Mouse (Mus musculus) Patski (cell line): Measurements from ENCODE around the gene Cmtm7. TPM values are rescaled to one million over a fixed set of nuclear protein-coding genes. Genes with fewer than 3 reads are reported as not detected.

Source experiments
- ATAC-seq: fragments of 100-300 bp; one replicate; pipeline ENCODE4 v1.8.0; 2021
- CTCF ChIA-PET: fragments of 350-600 bp; sonication (Branson Sonifier 250); formaldehyde crosslinking; loops from one replicate; lab custom pipeline; 2022; ENCODE audit warnings: inconsistent platforms; lab: Charles Lee
- POLR2A ChIA-PET: fragments of 350-600 bp; sonication (Branson Sonifier 250); formaldehyde crosslinking; loops from one replicate; lab custom pipeline; 2022; ENCODE audit warnings: antibody characterized with exemption, inconsistent platforms; lab: Charles Lee
- DNase-seq: peaks from one replicate; pipeline ENCODE4 v3.0.0-alpha.2; 2011; ENCODE audit warnings: low read depth, low spot score
- H3K27me3 ChIP-seq: fragments of 371-371 bp; one replicate; pipeline ENCODE4 v1.5.1; 2021
- CTCF ChIP-seq: fragments of 100-300 bp; IDR thresholded peaks from one replicate; pipeline ENCODE4 v1.5.1; 2021
- in situ Hi-C: fragments of 300-500 bp; cut with MboI; formaldehyde crosslinking; loops from 3 replicates; pipeline ENCODE4 v1.11.1; 2018; ENCODE audit warnings: low pct_unique_long_range_greater_than_20kb, mixed read lengths
- polyA plus RNA-seq: library from polyadenylated mRNA; unstranded; gene quantifications from one replicate; pipeline ENCODE4 v1.2.3, GENCODE M21; 2021

The Cmtm7 gene
- polyA plus RNA-seq, 1 experiment from 2014 or later: 73.0 TPM

DNA sequence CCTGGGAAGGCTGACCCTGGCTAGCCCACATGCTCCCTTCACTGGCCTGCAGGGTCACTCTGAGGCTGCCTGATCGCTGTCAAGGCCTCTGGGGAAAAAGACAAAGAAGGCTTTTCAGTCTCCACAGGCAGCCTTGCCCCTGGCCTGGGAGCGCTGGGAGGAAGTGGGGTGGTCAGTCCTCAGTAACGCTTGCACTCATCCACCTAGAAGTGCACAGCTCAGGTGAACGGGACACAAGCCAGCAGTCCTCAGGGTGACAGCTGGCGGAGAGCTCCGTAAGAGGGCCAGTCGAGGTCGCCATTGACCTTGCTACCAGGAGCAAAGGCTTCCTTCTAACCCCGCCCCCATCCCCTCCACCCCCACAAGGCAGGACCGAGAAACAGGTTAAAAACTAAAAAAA, 13.6 kb downstream of the Cmtm7 start:
- DNase-seq: no peak

DNA sequence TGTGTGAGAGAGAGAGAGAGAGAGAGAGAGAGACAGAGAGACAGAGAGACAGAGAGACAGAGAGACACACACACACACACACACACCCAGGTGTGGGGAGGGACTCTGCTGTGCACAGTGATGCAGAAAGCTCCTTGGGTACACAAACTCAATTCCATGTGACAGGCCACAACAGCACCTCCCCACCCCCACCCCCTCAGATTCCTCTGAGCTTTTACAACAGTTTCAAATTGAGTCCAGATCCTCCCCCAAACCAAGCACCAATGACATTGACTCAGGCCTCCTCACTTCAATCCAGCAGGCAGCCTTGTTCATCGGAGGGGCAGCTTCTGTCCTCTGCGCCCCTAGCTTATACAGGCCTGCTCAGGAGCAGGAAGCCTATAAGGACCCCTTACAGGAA, 14.1 kb downstream of the Cmtm7 start:
- in situ Hi-C loops: no loop called here
- CTCF ChIA-PET: interaction anchor here (0.7 to 1.0 kb wide), 2 partner anchors 13 to 41 kb away, joined by 3 read pairs; no protein-coding TSS in a partner anchor

More for the DNA sequence above, 13.6 kb downstream of the Cmtm7 start:
- no peaks in the 10 kb centered on the region for H3K27me3 ChIP-seq
- ChIA-PET POLR2A (interaction anchor here (0.6 to 1.0 kb wide), 2 partner anchors 10 to 139 kb away, joined by 3 to 8 read pairs; no protein-coding TSS in a partner anchor), CTCF (no interaction called here)
- peak; percentile 18 for ATAC-seq
- in situ Hi-C loops: no loop called here
- no peak for TF ChIP-seq CTCF

GRCm38 (mm10) chr9:114767030-114767429, 14.6 kb downstream of the Cmtm7 start:
- in situ Hi-C loops: no loop called here
- TF ChIP-seq CTCF: no peak
- no peaks in the 10 kb centered on the region for H3K27me3 ChIP-seq
- DNase-seq: peak; percentile 47
- ATAC-seq: peak; percentile 59
- ChIA-PET CTCF (interaction anchor here (0.7 to 1.9 kb wide), 4 partner anchors 14 to 48 kb away, joined by 3 to 6 read pairs (median 3); no protein-coding TSS in a partner anchor), POLR2A (interaction anchor here (1.0 to 1.6 kb wide), 2 partner anchors 11 to 14 kb away, joined by 8 read pairs; partner anchors contain the start of gene Cmtm7)

More for the DNA sequence above, 14.1 kb downstream of the Cmtm7 start:
- DNase-seq: no peak
- peak; percentile 38 for ATAC-seq
- POLR2A ChIA-PET: interaction anchor here (0.6 to 1.0 kb wide), 2 partner anchors 11 to 140 kb away, joined by 3 to 8 read pairs; no protein-coding TSS in a partner anchor
- no peak for TF ChIP-seq CTCF
- H3K27me3 ChIP-seq: no peaks in the 10 kb centered on the region

DNA sequence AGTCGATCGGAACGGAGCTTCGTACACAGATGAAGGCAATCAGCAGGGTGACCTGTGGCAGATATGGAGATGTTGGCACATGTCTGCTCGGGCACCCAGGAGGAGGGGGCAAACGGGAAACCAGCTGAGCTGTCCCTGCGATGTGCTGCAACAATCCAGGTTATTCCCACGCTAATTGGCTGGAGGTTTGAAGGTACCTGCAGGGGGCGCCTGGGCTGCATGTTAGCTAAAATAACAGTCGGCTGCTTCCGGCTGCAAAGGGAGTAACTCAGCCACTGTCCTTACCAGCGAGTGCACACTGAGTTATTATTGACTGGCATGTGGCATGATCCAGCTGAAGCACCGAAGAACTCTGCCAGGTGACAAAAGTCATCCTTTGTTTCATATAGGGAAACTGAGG, 18.3 kb downstream of the Cmtm7 start:
- DNase-seq (no peak), ATAC-seq (no peak)
- POLR2A ChIA-PET: interaction anchor here (1.1 kb wide), 1 partner anchor 18 kb away, joined by 3 read pairs; the partner anchor contains the start of gene Cmtm7
- H3K27me3 ChIP-seq: no peaks in the 10 kb centered on the region
- CTCF ChIA-PET: interaction anchor here (1.4 to 2.6 kb wide), 2 partner anchors 10 to 30 kb away, joined by 5 to 10 read pairs; no protein-coding TSS in a partner anchor
- no peak for TF ChIP-seq CTCF
- in situ Hi-C loops: no loop called here

GRCm38 (mm10) chr9:114761848-114762247, 19.8 kb downstream of the Cmtm7 start:
- POLR2A ChIA-PET: no interaction called here
- no peak for TF ChIP-seq CTCF
- no peaks in the 10 kb centered on the region for H3K27me3 ChIP-seq
- in situ Hi-C loops: no loop called here
- no peak for DNase-seq
- CTCF ChIA-PET: interaction anchor here (2.6 kb wide), 1 partner anchor 8 kb away, joined by 10 read pairs; no protein-coding TSS in a partner anchor
- ATAC-seq: no peak

DNA sequence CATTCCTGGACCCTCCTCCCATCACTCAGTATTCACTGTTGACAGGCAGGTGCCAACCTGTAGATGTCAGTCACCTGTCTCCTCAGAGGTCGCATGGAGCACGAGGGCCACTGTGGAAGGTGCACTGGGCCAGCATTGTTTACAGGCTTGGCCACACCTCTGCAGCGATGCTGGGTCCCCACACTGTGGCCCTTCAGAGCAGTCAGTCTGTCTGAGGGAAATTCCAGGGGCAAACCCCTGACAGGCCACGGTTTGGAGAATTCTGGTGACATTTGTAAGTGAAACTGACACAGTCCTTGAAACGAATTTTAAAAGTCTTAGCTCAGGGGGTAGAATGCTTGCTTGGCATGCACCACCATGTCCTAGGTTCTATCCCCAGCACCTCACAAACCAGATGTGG, 21.3 kb downstream of the Cmtm7 start:
- ChIA-PET POLR2A (no interaction called here), CTCF (interaction anchor here (0.8 kb wide), 1 partner anchor 15 kb away, joined by 4 read pairs; no protein-coding TSS in a partner anchor)
- DNase-seq: no peak
- H3K27me3 ChIP-seq: no peaks in the 10 kb centered on the region
- in situ Hi-C loops: no loop called here
- TF ChIP-seq CTCF: no peak
- ATAC-seq: no peak

DNA sequence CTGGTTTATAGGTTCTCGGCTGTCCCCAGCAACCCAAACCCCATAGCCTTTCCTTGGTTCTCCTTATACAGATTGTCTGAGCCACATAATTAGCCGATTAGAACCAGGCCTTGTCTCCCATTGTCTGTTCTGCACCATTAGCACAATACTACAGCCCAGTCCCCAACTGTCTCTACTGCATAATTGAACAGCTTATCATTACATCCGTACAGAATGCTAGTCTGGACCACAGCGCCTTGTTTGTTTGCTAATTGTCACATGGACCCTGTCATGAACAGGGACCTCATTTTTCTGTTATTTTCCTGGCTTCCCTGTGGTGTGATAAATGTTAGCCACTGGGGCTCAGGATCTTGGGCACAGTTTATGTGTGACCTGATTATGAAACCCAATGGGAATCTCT, 21.8 kb downstream of the Cmtm7 start:
- DNase-seq (no peak), ATAC-seq (no peak)
- H3K27me3 ChIP-seq: no peaks in the 10 kb centered on the region
- POLR2A ChIA-PET: no interaction called here
- in situ Hi-C loops: no loop called here
- CTCF ChIA-PET: no interaction called here
- no peak for TF ChIP-seq CTCF

DNA sequence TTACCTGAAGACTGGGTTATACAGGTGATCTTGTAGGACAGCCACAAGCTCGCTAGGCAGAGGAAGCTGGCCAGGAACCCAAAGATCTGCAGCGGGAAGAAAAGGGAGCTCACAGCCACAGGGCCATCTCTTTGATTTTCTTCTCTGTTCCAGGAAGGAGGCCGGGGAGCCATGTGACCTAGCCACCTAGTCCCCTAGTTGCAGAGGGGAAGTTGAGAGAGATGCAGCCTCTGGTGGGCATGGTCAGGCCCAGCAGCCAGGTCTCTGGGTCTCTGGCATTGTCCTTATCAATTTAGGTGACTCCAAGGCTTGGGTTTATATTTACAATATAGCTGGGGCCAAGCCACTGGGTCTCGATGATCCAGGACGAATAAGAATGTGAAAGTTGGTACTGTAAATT, 22.9 kb downstream of the Cmtm7 start:
- in situ Hi-C loops: no loop called here
- no peak for TF ChIP-seq CTCF
- ATAC-seq (no peak), DNase-seq (no peak)
- ChIA-PET CTCF (no interaction called here), POLR2A (no interaction called here)
- no peaks in the 10 kb centered on the region for H3K27me3 ChIP-seq

DNA sequence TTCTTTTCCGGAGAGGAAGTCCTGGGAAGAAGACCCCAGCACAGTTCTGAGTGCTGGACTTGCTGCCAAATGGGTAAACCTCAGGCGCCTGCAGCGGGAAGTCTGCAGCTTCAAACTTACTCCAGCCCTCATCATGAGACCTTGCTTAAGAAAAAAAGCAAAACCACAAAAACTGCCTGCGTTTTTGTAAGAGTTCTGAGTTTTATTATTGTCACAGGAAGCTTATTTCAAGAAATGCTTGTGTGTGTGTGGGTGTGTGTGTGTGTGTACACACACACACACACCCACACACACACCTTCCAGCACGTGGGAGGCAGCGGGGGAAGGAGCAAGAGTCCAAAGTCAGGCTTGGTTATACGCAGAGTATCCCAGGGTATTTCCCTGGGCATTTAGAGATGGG, 23.4 kb downstream of the Cmtm7 start:
- ATAC-seq (no peak), DNase-seq (no peak)
- no peak for TF ChIP-seq CTCF
- CTCF ChIA-PET: no interaction called here
- no peaks in the 10 kb centered on the region for H3K27me3 ChIP-seq
- in situ Hi-C loops: no loop called here
- POLR2A ChIA-PET: no interaction called here

- TF ChIP-seq CTCF: peak; percentile 99
- POLR2A ChIA-PET: no interaction called here
- H3K27me3 ChIP-seq: no peaks in the 10 kb centered on the region
- in situ Hi-C loops: no loop called here
- ATAC-seq (peak; percentile 98), DNase-seq (peak; percentile 51)
- CTCF ChIA-PET: interaction anchor here (0.7 to 2.9 kb wide), 13 partner anchors 10 to 136 kb away, joined by 3 to 10 read pairs (median 5); no protein-coding TSS in a partner anchor
Observed at GRCm38 (mm10) chr9:114752863-114753484, 28.7 kb downstream of the Cmtm7 start.

DNA sequence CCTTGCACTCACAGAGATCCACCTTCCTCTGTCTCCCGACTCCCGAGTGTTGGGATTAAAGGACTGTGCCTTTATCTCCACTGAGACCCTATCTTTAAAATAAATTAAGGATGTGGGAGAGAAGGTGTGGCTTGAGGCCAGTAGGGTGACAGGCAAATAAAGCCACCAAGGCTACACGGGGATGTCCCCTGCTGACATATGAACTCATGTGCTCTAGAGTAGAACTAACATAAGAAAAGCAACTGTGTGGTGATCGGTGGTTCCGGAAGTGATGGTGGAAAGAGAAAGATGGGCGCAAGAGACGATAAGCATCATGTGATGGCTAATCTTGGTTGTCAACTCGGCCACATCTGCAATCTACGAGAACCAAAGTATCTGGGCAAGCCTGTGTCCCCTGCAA, 29.3 kb downstream of the Cmtm7 start:
- no peak for TF ChIP-seq CTCF
- ATAC-seq (no peak), DNase-seq (no peak)
- CTCF ChIA-PET: interaction anchor here (1.4 to 2.9 kb wide), 8 partner anchors 10 to 137 kb away, joined by 3 to 10 read pairs (median 6); no protein-coding TSS in a partner anchor
- in situ Hi-C loops: no loop called here
- POLR2A ChIA-PET: no interaction called here
- H3K27me3 ChIP-seq: no peaks in the 10 kb centered on the region
